Mouse (Mus musculus): ENCODE results near the gene Wif1. TPM values are rescaled to one million over a fixed set of nuclear protein-coding genes. Genes with fewer than 3 reads are reported as not detected.

The Wif1 gene
- polyA plus RNA-seq, 1 experiment from 2014 or later, result 8.4 TPM

Other genes starting within 250 kb of the Wif1 start
- 6.3 TPM in 2 replicates for gene Msrb3, start 134.9 kb upstream of the Wif1 start, polyA plus RNA-seq (2016; fragmentation: Nextera tagmentation; extraction: Ambion mirVana)
- 5.6 and 5.7 TPM in 2 replicates for gene Lemd3, start 54.6 kb upstream of the Wif1 start, polyA plus RNA-seq (2016; fragmentation: Nextera tagmentation; extraction: Ambion mirVana)

Data from hindbrain, embryonic 12.5 days (tissue).